Mouse (Mus musculus): Measurements from ENCODE around the gene Rprml.

Rprml gene

DNA sequence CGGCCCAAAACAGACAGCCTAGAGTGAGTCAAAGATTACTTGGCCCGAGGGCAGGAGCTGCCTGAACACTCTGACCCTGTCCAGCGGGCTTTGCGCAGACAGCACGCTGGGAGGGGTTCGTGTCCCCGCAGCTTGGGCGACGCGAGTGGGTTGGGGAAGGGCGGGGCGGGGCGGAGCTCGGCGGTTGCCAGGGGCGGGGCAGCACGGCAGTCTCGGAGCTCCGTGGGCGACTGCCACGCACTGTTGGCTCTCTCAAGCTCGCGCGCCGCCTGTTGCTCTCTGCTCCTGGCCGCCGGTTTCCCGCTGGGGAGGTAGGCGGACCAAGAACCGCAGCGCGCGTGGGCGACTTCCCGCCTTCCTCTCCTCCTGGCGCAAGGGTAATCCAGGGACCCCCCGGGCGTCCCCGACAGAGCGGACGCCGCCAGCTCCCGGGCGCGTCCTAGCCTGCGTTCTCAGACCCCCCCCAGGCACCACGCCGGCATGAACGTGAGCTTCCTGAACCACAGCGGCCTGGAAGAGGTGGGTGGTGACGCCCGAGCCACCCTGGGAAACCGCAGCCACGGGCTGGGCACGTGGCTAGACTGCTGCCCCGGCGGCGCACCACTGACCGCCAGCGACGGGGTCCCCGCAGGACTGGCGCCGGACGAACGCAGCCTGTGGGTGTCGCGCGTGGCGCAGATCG lies at the start of gene Rprml:
TSS of gene Rprml (plus strand) at position 270 of the 682 bp plus-strand sequence.
- peak; percentile 50 to 61 for DNase-seq

DNA sequence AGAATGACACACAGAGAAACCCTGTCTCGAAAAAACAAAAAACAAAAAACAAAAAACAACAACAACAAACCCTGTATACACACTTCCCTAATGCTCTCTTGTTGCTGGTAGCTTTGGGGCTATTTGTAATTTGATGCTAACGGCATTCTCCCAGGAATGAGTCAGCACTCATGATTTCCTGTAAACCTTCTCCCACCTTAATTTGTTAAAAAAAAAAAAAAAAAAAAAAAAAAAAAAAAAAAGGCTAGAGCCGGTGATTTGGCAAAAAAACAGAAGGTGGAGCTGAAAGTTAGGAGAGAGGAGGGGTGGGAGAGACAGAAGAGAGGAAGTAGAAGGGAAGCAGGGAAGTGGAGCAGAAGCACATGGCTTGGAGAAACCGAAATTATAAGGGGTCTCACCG lies 42.8 kb upstream of the Rprml start:
- no peak for DNase-seq

DNA sequence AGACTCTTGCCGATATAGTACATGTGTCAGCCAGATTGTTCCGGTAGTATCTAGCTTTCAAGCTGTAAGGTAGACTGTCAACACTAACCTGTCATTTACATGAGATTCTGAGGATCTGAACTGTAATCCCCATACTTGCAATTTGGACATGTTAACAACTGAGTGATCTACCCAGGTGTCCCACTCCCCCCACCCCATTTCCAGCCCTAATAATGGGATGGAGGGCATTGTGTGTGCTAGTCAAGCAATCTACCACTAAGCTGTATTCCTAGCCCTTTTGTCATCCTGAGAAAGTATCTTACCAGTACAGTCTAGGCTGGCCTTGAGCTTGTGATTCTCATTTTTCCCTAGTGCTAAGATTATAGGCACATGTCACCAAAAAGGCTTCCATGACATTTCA lies 38.6 kb upstream of the Rprml start:
- DNase-seq: no peak

DNA sequence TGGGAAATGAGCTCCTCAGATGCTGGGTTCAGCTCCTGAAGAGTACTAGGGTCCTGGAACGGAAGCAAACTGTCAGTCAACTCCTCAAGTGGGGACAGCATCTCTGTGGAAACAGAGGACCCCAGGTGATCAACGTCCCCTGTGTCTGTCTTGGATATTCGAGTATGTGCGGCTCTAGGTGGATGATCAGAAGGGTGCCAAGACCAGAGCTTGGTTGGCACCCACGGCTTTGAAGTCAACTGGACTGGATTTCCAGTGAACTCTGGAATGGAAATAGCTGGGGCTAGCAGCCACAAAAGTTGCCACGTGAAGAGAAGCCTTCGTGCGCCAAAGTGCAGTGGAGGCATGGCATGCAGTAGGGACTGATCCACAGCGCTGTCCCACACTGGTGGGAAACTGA lies 28.3 kb upstream of the Rprml start, which contains the start of gene Gm884:
TSS of gene Gm884 (minus strand) at position 101 of the 400 bp plus-strand sequence.
- no peak for DNase-seq

DNA sequence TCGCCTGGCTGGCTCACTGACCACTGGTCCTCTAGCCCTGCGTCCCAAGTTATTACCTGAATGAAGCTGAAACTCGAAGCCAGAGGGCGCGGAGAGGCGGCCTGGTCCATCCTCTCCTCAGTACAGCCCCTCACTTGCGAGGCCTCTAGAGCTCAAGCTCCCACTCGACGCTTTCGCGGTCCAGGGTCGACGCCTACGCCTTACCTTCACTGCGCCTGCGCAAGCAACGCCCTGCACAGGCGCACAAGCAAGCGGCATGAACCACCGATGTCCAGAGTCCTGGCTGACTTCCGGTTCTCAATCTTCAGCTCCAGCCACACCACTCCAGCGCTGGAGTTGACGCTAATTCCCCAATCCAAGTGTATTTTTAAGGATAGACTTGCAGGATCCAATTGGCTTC lies 21.9 kb upstream of the Rprml start:
- no peak for DNase-seq

DNA sequence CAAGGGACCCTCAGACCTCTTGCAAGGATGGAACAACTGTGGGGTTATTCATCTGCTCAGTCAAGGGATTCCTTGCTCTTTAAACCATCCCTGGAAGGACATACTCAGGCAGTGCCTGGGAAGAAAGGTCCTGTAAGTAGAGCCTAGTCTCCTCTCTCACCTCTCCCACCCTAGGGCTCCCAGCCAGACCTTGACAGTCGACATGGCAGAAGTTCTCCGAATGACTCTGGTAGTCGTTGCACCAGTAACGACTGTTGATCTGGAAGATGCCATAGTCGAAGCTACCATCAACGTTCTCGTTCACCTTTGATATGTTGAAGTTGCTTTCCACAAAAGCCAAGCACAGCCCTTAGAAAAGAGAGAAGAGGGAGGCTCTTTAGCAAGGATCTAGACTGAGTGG lies 14.6 kb upstream of the Rprml start:
- DNase-seq: no peak

DNA sequence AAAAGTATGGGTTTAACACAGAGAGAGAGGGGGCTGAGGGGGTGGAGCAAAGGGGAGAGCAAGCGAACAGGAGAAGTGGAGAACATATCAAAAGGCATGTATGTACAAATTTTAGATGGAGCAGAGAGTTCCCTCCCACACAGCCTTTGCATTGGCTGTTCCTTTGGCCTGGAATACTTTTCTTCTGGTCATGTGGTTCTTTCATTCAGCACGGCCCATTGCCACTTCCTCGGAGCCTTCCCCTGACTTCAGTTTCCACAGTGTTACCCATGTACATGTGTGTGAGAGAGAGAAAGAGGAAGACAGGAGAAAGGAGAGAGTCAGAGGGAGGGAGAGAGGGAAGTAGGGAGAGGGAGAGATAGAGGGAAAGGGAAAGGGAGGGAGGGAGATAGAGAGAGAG lies 13.9 kb upstream of the Rprml start:
- DNase-seq: no peak

DNA sequence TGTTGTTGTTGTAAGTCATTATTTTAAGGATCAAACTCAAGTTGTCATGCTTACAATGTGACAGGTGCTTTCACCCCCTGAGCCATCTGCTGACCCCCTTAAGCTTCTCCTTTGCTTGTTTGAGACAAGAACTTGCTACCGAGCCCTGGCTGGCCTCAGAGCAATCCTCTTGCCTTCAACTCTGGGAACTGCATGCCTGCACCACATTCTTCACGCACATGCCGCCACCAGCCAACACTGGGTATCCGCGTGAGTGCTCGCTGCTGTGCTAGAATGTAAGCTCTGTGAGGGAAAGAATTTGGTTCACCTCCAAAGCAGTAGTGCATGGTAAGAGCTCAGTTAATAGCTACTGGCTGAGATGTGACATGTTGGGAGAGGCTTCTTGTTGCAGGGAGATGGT lies 13.1 kb upstream of the Rprml start:
- DNase-seq: no peak

DNA sequence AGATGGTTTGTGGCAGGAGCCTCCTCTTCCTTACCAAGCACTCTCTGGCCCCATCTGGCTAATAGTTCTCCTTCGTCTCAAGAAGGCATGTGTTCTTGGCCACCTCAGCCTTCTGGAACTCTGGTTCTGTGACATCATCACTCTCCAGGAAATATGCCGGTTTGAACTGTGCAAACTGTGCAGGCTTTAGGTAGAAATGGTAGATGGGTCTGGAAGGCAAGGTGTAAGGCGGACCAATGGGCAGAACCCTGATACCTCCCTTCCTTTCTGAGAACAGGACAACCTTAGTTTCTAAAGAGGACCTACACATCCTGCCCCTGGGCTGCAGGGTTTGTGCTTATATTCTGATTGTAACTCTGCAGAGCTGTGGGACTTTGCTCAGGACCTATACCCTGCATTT lies 10.6 kb upstream of the Rprml start, which contains the start of gene Lyzl6:
TSS of gene Lyzl6 (minus strand) at position 101 of the 400 bp plus-strand sequence.
- DNase-seq: no peak

DNA sequence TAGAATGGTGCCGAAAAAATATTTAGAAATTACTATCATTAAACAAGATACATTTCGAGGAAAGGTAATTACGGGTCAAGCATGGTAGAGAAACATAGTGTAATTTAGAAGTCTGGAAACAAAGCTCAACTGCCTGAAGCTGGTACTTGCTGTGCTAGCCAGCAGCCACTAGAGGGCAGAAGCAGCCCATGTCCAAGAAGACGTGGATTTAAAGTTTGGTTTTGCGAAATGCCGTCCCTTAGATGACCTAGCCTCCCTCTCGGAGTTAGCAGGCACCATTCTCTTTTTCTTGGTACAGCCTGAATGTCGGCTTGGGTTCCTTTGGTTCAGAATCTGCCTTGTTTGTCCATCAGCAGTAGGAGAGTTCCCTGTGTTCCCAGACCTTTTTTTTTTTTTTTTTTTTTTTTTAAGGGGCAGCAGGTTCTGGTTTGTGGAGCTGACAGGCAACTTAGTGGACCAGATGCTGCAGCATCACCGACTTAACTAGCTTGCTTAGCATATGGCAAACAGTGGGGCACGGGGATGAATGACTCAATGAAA lies 9.9 kb upstream of the Rprml start:
- peak; percentile 66 to 70 for DNase-seq

DNA sequence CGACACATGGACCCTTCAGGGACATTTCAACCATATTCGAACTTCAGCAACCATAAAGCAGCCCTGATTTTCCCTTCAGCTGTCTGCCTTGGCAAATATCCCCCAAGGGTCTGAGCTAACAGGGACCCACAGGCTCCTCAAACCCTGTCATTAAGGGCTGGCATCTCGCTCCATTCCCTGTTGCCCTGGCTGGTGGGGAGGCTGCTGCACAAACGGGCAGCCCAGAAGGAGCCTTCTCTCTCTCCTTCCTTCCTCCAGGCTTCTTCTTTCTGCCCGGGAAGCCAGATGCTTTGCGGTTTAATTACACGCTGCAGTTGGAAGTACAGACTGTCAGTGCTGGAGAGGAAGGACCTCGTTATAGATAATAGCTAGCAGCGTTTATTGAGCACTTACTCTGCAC lies 6.2 kb upstream of the Rprml start:
- no peak for DNase-seq

DNA sequence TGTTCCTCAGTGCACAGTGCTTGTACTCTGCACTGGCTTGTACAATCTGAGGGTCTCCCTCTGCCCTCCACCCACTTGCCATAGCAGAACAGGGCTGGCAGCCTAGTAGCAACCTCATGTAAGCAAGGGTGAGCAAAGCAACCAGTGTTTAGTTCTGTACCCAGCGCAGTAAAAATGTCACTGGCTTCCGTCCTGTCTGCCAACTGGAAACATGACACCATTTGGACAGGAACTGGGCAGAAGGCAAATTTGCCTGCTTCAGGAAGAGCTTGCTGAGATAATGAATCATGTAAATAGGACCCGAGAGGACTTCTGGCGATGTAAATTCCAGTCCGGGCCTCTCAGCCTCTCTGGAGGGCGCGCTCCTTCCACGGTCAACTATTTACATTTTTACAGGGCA lies 3.6 kb upstream of the Rprml start:
- peak; percentile 41 to 52 for DNase-seq

DNA sequence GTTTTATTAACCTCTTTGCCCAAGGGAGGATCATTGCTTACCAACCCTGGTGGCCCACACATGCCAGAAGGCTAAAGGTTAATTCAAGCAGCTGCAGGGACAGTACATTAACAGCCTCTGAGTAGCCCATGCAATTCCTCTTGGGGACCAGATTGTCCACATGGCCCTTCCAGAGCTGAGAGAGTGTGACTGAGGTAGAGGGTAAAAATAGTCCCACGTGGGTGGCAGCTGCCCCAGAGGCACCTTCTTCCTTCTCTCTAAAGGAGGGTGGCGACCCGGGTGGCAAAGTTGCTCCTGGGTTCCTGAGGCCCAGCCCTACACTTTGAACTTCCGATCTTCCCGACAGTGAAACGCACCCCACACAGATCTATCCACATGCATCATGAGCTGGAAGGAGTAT lies 3.1 kb upstream of the Rprml start:
- DNase-seq: no peak

DNA sequence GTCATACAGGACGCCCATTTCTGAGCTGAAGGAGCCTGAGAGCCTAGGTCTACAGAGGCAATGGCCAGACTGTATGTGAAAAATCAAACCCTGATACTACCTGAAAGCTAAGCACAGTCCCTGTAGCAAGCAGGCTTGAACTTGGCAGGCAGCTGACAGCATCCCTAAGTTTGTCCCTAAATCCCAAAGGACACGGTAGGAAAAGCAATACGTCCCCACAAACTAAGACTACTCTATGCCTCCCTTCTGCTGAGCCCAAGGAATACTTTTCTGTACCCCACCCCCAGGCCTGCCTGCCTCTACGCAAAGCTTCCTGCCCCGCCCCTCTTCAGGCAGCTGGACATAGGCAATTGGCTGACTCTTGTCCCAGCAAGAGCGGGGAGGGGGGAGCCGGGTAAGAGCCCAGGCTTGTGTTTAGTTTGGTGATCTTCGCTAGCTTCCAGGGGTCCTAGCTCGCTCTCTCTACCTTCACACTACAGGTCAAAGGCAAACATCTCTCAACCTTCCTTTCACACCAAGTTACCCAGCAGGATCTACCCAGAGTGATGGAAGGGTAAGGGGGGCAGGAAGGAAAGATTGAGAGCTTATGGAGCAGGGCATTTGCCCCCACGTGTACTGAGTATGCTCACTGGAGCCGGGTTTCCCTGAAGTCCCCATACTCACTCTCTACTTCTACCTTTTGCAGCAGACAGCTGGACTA lies 1.3 kb upstream of the Rprml start:
- no peak for DNase-seq

DNA sequence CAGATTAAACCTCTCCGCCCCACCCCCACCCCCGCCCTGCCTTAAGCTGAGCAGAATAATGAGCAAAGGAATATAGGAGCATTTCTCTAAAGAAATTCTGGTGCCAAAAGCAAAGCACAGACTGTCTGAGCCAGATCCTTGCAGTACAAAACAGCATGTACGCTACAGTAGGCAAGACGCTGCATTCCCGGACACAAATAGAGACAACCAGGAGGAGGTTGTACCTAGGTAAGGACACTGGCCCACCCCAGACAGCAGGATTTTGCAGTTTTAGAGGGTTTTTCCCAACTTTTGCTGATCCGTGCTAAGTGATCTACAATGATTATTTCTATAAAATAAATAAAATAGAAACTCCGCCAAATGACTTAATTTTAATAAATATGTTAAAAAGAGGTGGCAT lies 714 bp upstream of the Rprml start:
- no peak for DNase-seq

DNA sequence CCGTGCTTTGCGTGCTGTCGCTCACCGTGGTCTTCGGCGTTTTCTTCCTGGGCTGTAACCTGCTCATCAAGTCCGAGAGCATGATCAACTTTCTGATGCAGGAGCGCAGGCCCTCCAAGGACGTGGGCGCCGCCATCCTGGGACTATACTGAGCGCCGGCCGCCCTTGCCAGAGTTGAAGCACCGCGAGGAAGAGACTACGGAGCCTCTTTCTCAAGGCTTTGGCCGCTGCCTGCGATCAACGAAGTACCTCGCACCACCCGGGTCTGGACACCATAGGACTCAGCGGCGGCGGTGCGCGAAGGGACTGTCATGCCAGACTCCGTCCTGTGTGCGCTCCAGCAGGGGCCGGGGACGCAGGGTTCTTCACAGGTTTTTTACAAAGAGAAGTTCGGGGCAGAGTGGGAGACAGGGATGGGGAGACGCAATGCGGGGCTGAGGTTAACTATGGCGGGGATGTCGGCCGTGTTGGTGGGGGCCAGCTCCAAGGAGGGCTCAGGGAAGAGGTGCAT lies 668 bp downstream of the Rprml start:
- DNase-seq: peak; percentile 12 to 24

DNA sequence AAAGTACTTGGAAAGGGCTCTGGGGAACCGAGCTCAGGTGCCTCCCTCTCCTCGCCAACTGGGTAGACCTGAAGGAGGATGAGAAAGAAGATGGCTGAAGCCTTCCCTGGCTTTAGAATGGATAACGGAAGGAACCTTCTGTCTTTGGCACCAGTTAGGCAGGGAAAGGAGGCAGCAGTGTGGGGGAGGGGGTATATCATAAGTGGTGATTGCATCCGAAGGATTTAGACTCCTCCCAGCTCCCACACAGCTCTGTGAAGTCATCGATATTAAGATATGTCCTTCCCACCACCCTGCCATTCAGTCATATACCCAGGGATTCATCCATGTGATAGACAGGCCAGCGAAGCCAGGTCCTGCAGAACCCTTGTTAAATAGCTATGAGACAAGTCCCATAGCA lies 2.1 kb downstream of the Rprml start:
- DNase-seq: no peak

DNA sequence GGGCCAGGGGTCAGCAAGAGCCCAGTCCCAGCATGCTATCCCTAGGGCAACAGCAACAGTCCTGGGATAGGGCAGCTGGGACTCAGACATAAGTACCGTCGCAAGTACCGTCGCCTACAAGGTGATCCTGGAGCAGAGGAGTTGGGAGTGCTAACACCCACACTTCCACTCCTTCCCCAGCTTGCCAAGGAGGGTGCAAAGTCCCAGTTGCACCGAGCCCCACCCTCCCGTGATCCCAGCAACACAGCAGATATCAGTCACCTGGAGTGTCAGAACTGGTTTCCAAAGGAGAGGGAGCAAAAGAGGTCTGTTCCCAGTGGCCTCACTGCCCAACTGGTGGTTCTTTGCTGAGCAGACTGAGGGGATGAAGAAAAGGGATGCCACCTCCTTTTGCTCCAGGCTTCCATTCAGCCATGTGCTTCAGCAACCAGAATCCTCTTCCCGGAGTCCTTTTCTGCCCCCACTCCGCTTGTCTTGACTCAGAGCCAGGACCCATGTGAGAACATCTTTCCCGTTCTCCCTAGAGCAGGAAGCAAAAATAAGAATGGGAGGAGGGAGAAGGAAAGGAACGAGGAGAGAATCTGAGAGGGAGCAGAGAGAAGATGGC lies 4.1 kb downstream of the Rprml start:
- DNase-seq: no peak

DNA sequence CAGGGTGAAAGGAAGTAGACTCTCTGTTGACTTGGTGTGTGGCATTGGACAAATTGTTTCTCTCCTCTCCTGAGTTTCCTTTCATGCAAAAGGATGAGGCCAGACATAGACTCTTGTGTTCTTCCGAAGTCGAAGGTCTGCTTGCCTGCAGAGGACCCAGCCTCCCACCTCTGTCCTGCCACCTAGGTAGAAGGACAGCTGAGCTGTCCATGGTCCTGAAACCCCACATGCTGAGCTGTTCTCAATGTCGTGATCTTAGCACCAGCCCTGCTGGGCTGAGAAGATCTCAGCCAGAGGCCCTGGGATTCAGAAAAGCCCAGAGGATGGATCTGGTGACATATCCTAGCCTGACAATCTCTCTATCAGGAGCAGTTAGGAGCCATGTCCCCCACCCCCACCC lies 7.2 kb downstream of the Rprml start:
- DNase-seq: no peak

DNA sequence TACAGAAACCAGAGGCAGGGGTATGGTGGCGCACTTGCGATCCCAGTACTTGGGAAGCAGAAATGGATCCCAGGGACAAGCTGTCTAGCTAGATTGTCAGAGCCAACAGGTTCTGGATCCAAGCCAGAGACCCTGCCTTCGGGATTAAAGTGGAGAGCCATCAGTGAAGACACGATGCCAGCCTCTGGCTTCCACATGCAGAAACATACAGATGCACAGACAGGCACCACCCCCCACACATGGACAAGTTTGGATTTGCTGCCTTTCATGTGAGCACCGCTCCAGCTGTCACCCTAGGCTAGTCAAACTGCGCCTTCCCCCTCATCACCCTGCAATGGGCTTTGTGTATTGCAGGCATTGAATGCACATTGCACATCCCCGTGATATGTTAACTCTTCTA lies 8.8 kb downstream of the Rprml start:
- no peak for DNase-seq

DNA sequence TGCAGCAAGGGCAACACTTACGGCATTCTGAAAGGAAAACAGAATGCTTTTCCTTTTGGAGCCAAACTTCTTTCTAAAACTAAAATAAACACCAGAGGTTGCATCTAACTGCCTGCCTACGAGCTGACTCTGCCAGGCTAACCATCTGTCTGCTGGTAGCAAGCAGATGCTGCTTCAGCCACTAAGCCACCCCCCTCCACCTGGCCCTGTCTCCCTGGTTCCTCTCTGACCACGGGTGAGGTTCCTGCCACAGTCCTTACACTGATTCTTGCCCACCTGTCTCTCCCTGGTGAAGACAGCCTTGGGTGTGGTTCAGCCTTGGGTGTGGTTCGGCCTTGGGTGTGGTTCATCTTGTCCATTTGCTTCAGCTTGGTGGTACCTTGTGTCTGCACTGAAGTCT lies 12.5 kb downstream of the Rprml start:
- DNase-seq: peak in 1 of 2 experiments; percentile 26

DNA sequence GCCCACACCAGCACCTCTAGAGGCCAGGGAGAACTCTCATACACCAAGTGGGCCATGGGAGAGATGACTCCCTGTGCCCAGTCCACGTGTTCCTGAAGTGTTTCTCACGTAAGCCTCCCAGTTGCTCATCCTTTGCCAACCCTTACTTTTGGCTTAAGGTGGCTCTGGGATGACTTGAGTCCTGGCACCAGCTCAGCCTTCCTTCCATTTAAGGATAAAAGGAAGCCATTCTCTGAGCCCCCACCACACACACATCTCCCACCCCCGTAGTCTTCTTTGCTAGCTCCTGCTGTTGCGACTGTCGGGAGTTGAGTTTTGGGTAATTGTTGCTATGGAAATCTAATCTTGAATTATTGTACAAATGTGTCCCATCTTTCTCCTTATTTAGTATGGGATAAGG lies 13.2 kb downstream of the Rprml start:
- no peak for DNase-seq

DNA sequence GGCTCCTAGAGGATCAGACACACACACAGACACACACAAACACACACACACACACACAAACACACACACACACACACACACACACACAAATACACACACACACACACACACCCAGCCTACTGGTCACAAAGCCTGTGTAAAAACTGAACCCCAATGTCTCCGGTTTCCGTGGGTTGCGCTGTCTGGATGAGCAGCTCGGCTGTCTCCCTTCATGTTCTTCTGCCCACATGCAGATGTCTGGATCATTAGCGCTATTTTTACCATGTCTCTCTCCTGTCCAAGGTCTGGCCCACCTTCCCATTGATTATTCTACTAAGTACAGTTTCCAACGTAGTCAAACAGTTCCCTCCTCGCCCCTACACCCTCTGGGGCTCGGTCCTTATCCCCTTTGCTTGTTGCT lies 13.7 kb downstream of the Rprml start:
- no peak for DNase-seq

DNA sequence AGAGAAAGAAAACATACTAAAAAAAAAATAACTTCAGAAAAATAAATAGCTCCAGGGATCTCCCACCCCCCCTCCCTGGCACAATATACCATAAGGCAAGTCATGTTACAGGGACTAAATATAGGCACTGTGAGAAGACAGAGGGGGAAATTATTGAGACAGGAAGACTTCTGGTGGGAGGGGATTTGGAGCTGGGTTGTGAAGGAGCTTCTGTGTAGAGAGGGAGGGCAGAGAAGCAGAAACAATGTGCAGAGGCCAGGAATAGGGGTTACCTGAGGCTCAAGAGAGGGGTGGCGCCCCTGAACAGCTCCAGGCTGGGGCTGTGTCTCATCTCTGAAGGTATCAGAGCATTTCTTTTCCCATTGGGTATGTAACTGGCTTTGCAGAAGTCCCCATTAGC lies 16.3 kb downstream of the Rprml start:
- no peak for DNase-seq
